Mouse (Mus musculus) kidney, postnatal 0 days (tissue): ENCODE measurements at regions not wholly inside any gene's neighbourhood (a gene's known extent, or its start where the extent isn't known, plus 50 kb on each side); places are given as distances from the start of the nearest gene placed in this dataset.

ENCODE experiments used
- ATAC-seq: fragments of 200-750 bp; cut with Nextera tagmentation; replicated peaks from 2 replicates; pipeline ENCODE4 v1.8.0; 2017; ENCODE audit warnings: low read depth, moderate number of reproducible peaks, moderate TSS enrichment, moderate library complexity; ENCODE audit not compliant: low FRiP score
- DNase-seq: peaks from one replicate; pipeline ENCODE4 v3.0.0-alpha.2; 2016; ENCODE audit warnings: low spot score
- H3K27ac ChIP-seq: fragments of 300-500 bp; sonication (generic); 2 replicates; pipeline ENCODE4 v1.5.1; 2014; ENCODE audit warnings: mild to moderate bottlenecking
- H3K27me3 ChIP-seq: fragments of 300-500 bp; sonication (generic); 2 replicates; pipeline ENCODE4 v1.6.1; 2014; ENCODE audit warnings: low read length, mixed read lengths; ENCODE audit not compliant: insufficient read depth
- H3K36me3 ChIP-seq: fragments of 300-500 bp; sonication (generic); 2 replicates; pipeline ENCODE4 v1.6.1; 2014; ENCODE audit warnings: low read length, mixed read lengths; ENCODE audit not compliant: insufficient read depth
- H3K4me1 ChIP-seq: fragments of 300-500 bp; sonication (generic); replicated peaks from 2 replicates; pipeline ENCODE4 v1.6.1; 2014; ENCODE audit warnings: antibody characterized with exemption, low read length, mixed read lengths; ENCODE audit not compliant: insufficient read depth
- H3K4me2 ChIP-seq: fragments of 300-500 bp; sonication (generic); 2 replicates; pipeline ENCODE4 v1.6.1; 2014; ENCODE audit warnings: mild to moderate bottlenecking, low read length, moderate library complexity, mixed read lengths
- H3K4me3 ChIP-seq: fragments of 300-500 bp; sonication (generic); replicated peaks from 2 replicates; pipeline ENCODE4 v1.5.1; 2014; ENCODE audit warnings: low read depth, low read length
- H3K9ac ChIP-seq: fragments of 300-500 bp; sonication (generic); 2 replicates; pipeline ENCODE4 v1.6.1; 2014; ENCODE audit warnings: low read depth, low read length
- H3K9me3 ChIP-seq: fragments of 300-500 bp; sonication (generic); replicated peaks from 2 replicates; pipeline ENCODE4 v1.6.1; 2016; ENCODE audit warnings: low read length, inconsistent platforms, mixed read lengths
- CTCF ChIP-seq: IDR thresholded peaks from 2 replicates; pipeline ENCODE4 v1.5.1; 2016; ENCODE audit warnings: antibody characterized with exemption, low read depth, mild to moderate bottlenecking, moderate library complexity
- WGBS: fragments of 180-500 bp; shearing (Covaris S2); extraction: QIAGEN DNeasy Blood & Tissue Kit; methylation state at CpG from one replicate; pipeline ENCODE4 v1.1.7; 2014; 5-methylcytosine and 5-hydroxymethylcytosine counted together

DNA sequence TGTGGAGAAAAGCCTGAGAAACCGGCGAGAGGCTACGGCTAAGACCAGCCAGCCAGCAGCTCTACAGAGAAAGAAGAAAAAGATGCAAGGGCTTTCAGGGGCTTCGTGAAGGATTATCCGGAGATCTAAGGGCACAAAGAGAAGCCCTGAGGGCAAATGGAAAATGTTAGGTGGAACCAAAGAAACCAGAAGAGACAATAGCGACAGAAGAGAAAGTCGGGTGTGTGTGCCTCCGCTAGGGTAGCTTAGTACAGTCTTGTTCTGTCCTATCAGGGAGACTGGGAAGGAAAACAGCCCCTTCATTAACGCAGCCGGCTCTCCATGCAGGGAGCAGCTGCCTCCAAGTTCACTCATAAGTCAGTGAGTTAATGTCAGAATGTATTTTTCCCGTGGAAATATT, 255.1 kb downstream of the Epha4 start:
- Histone ChIP-seq H3K9me3 (no peaks in the 10 kb centered on the region), H3K27ac (no peak overlapping the region), H3K9ac (no peak overlapping the region), H3K36me3 (no peaks in the 10 kb centered on the region), H3K4me2 (no peak overlapping the region), H3K4me1 (no peaks in the 10 kb centered on the region), H3K27me3 (no peaks in the 10 kb centered on the region), H3K4me3 (no peak overlapping the region)
- WGBS, result 67% methylated on average over 11 of the region's 11 CpGs
- no peak for ATAC-seq
- no peak for TF ChIP-seq CTCF
- no peak for DNase-seq

DNA sequence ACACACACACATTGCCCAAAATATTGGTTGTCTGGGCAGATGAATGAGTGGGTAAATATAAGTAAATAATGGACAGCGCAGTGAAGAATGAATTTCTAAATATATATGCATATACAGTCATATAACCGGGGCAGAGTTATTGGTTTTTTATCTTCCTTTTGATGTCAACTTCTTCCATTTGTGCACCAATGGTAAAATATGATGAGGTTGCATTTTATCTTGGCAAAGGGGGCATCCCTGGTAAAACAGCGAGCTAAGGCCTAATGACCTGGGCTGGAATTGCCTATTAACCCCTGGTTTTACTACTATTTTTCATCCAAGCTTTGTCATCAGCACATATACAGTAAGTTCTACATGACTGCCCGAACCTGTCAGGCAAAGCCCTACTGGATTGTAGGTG, 253.2 kb downstream of the Epha4 start:
- WGBS, result 91% methylated on average over 4 of the region's 4 CpGs
- no peak for DNase-seq
- no peaks in the 10 kb centered on the region for H3K27me3 ChIP-seq

DNA sequence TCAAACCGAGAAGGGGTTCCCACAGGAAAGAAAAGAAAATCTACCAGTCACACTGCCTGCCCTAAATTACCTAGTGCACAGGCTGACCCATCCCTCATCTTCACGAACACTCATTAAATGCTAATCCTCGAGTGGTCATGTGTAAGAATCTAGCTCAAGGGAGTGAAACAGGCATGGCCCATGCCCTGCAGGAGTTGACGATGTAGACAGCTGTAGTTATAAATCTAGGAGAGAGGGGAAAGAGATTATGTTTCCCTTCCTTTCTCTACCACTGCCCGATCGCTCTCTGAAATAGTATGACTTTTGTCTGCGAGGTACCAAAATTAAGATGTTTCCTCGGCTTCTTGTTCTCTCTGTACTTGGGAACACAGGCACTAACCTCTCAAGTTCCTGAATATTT, 249.2 kb downstream of the Epha4 start:
- DNase-seq (peak; percentile 69), ATAC-seq (no peak)
- Histone ChIP-seq H3K9me3 (no peaks in the 10 kb centered on the region), H3K27ac (no peak overlapping the region), H3K4me1 (no peaks in the 10 kb centered on the region), H3K4me3 (no peak overlapping the region), H3K36me3 (no peaks in the 10 kb centered on the region), H3K9ac (no peak overlapping the region), H3K27me3 (no peaks in the 10 kb centered on the region), H3K4me2 (no peak overlapping the region)
- WGBS, result 26% methylated on average over 8 of the region's 8 CpGs
- TF ChIP-seq CTCF, result no peak

More for the DNA sequence above, 253.2 kb downstream of the Epha4 start:
- Histone ChIP-seq H3K9me3 (no peaks in the 10 kb centered on the region), H3K4me3 (no peak overlapping the region), H3K9ac (no peak overlapping the region), H3K27ac (no peak overlapping the region), H3K36me3 (no peaks in the 10 kb centered on the region), H3K4me2 (no peak overlapping the region), H3K4me1 (no peaks in the 10 kb centered on the region)
- TF ChIP-seq CTCF, result no peak
- ATAC-seq, result no peak

DNA sequence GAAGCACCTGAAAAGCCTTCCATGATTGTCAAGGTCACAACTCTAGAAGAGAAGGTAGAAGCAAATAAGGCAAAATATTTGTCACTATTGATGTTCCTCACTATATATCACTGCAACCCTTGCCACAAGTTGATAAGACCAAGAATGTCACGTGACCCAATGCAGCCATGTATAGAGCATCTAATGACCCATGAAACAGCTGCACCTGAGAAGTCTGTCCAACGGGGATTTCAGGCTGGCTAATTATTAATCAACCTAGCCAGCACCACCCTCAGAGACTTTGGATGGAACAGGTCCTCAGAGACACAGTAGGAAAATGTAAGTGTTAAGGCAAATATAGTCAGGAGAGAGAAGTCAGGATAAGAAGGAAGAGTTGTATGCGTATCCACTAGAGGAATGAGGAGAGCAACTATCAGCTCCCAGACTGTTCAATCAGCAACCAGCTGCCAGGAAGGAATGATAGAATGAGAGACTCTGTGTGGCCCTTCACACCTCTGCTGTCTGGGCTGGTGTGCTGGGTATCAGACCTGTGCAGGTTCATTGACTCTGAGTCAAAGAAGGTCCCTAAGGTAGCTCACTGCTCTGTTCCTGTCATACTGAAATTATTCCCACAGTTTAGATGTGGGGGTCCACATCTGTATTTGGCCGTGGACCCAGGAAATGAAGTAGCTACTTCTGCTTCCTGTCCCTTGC, 247.4 kb downstream of the Epha4 start:
- Histone ChIP-seq H3K4me1 (no peaks in the 10 kb centered on the region), H3K36me3 (no peaks in the 10 kb centered on the region), H3K27ac (no peak overlapping the region), H3K4me3 (no peak overlapping the region), H3K9ac (no peak overlapping the region), H3K27me3 (no peaks in the 10 kb centered on the region), H3K4me2 (no peak overlapping the region), H3K9me3 (no peaks in the 10 kb centered on the region)
- 61% methylated on average over 4 of the region's 4 CpGs for WGBS
- DNase-seq, result peak; percentile 31
- ATAC-seq, result peak; percentile 49; the same call in 1 of the 2 replicates
- TF ChIP-seq CTCF, result no peak

DNA sequence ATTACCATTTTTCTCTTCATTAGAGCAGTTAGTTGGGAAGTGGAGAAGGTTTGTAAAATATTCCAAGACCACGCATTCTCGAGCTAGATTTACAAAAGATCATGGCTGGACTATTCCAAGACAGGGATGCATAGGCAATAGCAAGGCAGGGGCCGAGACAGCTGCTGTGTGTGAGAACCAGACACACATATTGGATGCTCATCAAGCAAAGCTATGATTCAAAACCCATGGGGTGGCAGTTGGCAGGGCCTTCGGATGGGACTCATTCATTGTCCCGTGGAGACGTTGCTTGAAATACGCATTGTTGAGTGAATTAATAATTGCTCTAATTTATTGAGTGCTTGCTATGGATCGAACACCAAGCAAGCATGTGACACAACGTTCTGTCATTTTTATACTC, 239.6 kb downstream of the Epha4 start:
- 81% methylated on average over 9 of the region's 9 CpGs for WGBS
- DNase-seq, result no peak
- Histone ChIP-seq H3K36me3 (no peaks in the 10 kb centered on the region), H3K9me3 (no peaks in the 10 kb centered on the region), H3K27ac (no peak overlapping the region), H3K4me3 (no peak overlapping the region), H3K4me2 (no peak overlapping the region), H3K4me1 (no peaks in the 10 kb centered on the region), H3K9ac (no peak overlapping the region), H3K27me3 (no peaks in the 10 kb centered on the region)
- TF ChIP-seq CTCF, result no peak
- ATAC-seq, result no peak

DNA sequence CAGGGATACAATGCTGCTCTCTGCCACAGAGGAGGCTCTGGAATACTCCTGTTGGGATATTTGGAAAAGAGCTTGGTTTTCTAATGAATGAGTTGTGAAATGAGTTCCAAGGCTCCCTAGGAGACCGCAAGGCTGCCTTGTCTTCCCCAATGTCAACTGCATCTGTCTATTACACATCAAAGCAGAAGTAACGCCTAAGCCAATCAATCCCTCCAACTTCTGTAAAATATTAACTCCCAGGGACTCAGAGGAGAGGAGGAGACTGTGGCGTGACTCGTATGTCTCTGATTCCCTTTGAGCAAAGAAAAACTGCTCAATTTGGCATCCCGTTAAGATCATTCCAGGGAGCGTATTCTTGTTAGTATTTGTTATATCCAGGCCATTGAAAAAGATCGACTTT, 235.3 kb downstream of the Epha4 start:
- H3K4me2 ChIP-seq, result no peak overlapping the region
- H3K27ac ChIP-seq, result no peak overlapping the region
- H3K27me3 ChIP-seq, result no peaks in the 10 kb centered on the region
- H3K4me3 ChIP-seq, result no peak overlapping the region
- ATAC-seq (no peak), DNase-seq (no peak)
- H3K9me3 ChIP-seq, result no peaks in the 10 kb centered on the region
- no peak for TF ChIP-seq CTCF
- H3K9ac ChIP-seq, result no peak overlapping the region
- WGBS, result 41% methylated on average over 7 of the region's 7 CpGs
- no peaks in the 10 kb centered on the region for H3K4me1 ChIP-seq
- no peaks in the 10 kb centered on the region for H3K36me3 ChIP-seq
